Mouse (Mus musculus) spleen, adult 2 months (tissue): Measurements from ENCODE around the gene Spats2.

Experiments used
- CTCF ChIP-seq: fragments of 200-500 bp; IDR thresholded peaks from 2 replicates; pipeline ENCODE4 v1.5.1; 2011; ENCODE audit warnings: mild to moderate bottlenecking, inconsistent platforms; ENCODE audit not compliant: insufficient read depth, insufficient read length, insufficient replicate concordance; ENCODE audit errors: extremely low read depth
- POLR2A ChIP-seq: fragments of 200-500 bp; IDR thresholded peaks from 2 replicates; pipeline ENCODE4 v1.6.1; 2011; ENCODE audit warnings: low read depth, low read length, inconsistent platforms

DNA sequence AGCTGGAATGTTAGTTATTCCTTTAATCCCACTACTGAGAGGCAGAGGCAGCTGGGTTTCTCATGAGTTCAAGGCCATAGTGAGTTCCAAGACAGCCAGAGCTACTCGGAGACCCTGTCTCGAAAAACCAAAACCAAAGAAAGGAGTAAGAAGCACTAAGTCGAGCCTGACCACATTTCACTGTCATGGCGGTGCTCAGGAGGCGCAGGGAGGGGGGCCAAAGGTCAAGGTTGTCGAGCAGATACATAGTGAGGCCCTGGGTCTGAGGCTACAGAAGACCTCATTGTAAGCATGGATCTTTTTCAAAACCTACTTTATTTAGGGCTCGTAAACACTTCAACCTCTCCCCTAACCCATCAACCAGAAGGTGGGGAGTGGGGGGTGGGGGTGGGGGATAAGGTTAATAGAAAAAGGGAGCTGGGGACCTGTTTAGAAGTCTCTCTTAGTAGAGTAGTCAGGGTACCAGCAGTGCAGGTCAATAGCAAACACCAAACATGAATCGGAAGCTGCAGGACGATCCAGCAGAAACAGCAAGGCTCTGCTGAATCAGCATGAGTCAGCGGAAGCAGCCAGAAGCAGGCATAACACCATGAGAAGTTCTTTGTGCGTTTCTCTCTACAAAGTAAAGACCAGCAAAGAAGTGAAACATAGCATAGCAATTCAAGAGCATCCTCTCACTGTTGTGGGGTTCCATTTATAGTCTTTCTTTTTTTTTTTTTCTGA is 90.2 kb downstream of the Spats2 start:
- TF ChIP-seq CTCF, result no peak
- no peak for TF ChIP-seq POLR2A
